Mouse (Mus musculus): ENCODE results near the gene Klhl3.

GRCm38 (mm10) chr13:58158099-58158912 is 44.9 kb upstream of the Klhl3 start:
- TF ChIP-seq CTCF (IDR thresholded peaks at IDR 0.05; ENCODE audit: low read depth): peak; percentile 94
- TF ChIP-seq EP300 (optimal IDR thresholded peaks at IDR 0.05): no peak
